Mouse (Mus musculus) cerebellum, adult 9-10 months (tissue): ENCODE measurements at regions not wholly inside any gene's neighbourhood (a gene's known extent, or its start where the extent isn't known, plus 50 kb on each side); places are given as distances from the start of the nearest gene placed in this dataset.
A peak's percentile ranks its signal among the peaks of the same experiment; 100 is the strongest.

ENCODE experiments used
- DNase-seq: peaks from one replicate; pipeline ENCODE4 v3.0.0; 2022

- no peak for DNase-seq
These were observed 56.1 kb downstream of the Foxi3 start for GRCm38 (mm10) chr6:71012436-71012822.

- peak; percentile 50 for DNase-seq
These were observed 56.6 kb downstream of the Foxi3 start for GRCm38 (mm10) chr6:71012823-71013461.

- DNase-seq: no peak
These were observed 60.1 kb downstream of the Foxi3 start for GRCm38 (mm10) chr6:71016388-71016787.

GRCm38 (mm10) chr6:71021353-71021752 lies 65.0 kb downstream of the Foxi3 start:
- DNase-seq: no peak

- no peak for DNase-seq
These were observed 69.1 kb downstream of the Foxi3 start for GRCm38 (mm10) chr6:71025472-71025871.

GRCm38 (mm10) chr6:71029663-71030062 lies 73.3 kb downstream of the Foxi3 start:
- DNase-seq: no peak

- DNase-seq: peak; percentile 40
These were observed 74.2 kb downstream of the Foxi3 start for GRCm38 (mm10) chr6:71030541-71030940.

- DNase-seq: no peak
These were observed 87.9 kb downstream of the Foxi3 start for GRCm38 (mm10) chr6:71044241-71044640.

GRCm38 (mm10) chr6:71045261-71045660 lies 88.9 kb downstream of the Foxi3 start:
- no peak for DNase-seq

GRCm38 (mm10) chr6:71048199-71049094 lies 92.1 kb downstream of the Foxi3 start:
- no peak for DNase-seq

GRCm38 (mm10) chr6:71050248-71050647 lies 93.9 kb downstream of the Foxi3 start:
- DNase-seq: no peak

GRCm38 (mm10) chr6:71050754-71051213 lies 93.5 kb downstream of the Thnsl2 start:
- DNase-seq: no peak

GRCm38 (mm10) chr6:71057209-71057858 lies 86.9 kb downstream of the Thnsl2 start:
- DNase-seq: no peak

- DNase-seq: peak; percentile 5
These were observed 84.1 kb downstream of the Thnsl2 start for GRCm38 (mm10) chr6:71060116-71060515.

- DNase-seq: no peak
These were observed 81.3 kb downstream of the Thnsl2 start for GRCm38 (mm10) chr6:71062980-71063379.

GRCm38 (mm10) chr6:71065428-71065827 lies 78.8 kb downstream of the Thnsl2 start:
- no peak for DNase-seq

GRCm38 (mm10) chr6:71069229-71069628 lies 75.0 kb downstream of the Thnsl2 start:
- no peak for DNase-seq

- DNase-seq: no peak
These were observed 69.4 kb downstream of the Thnsl2 start for GRCm38 (mm10) chr6:71074789-71075191.
